Mouse (Mus musculus) erythroblast, adult 5-6 weeks (primary cell): ENCODE results near the gene Csrp1. TPM values are rescaled to one million over a fixed set of nuclear protein-coding genes. Genes with fewer than 3 reads are reported as not detected.

Experiments
- ATAC-seq: replicated peaks from 2 replicates; pipeline ENCODE4 v1.8.0; 2016; ENCODE audit warnings: moderate number of reproducible peaks, mild to moderate bottlenecking, moderate TSS enrichment, inconsistent platforms; ENCODE audit not compliant: poor library complexity, low FRiP score, severe bottlenecking
- total RNA-seq, 2 experiments: library from RNA; stranded (forward) in 1 of 2; stranded (reverse) in 1 of 2; fragments of 150-400 nt in 1 of 2; fragments of 200-764, 138-1000 nt in 1 of 2; gene quantifications; 2 replicates each; pipeline versions ENCODE4 v1.2.3 to v1.2.4; 2015 to 2017; ENCODE audit warnings: low replicate concordance in 2 of 2

The Csrp1 gene
- total RNA-seq (2015; ENCODE audit: low replicate concordance): 23.4 and 27.6 TPM in 2 replicates
- total RNA-seq (2017; ENCODE audit: low replicate concordance): 21.5 and 23.1 TPM in 2 replicates

- ATAC-seq: 0 out of 2 replicates have a peak, but pooled peaks have one; percentile 8
These were observed at the start of gene Csrp1 for GRCm38 (mm10) chr1:135719983-135720382. Csrp1 (plus strand) TSS chr1:135720061.

- ATAC-seq: peak; percentile 60; the same call in 1 of the 2 replicates
These were observed 49.3 kb upstream of the Csrp1 start for GRCm38 (mm10) chr1:135670397-135671130.

GRCm38 (mm10) chr1:135671406-135671805 is 48.5 kb upstream of the Csrp1 start:
- ATAC-seq: no peak

GRCm38 (mm10) chr1:135671956-135672355 is 47.9 kb upstream of the Csrp1 start:
- no peak for ATAC-seq

GRCm38 (mm10) chr1:135672374-135672773 is 47.5 kb upstream of the Csrp1 start:
- no peak for ATAC-seq

GRCm38 (mm10) chr1:135673423-135673822 is 46.4 kb upstream of the Csrp1 start:
- ATAC-seq: no peak

- ATAC-seq: no peak
These were observed 44.3 kb upstream of the Csrp1 start for GRCm38 (mm10) chr1:135675449-135676129.

- no peak for ATAC-seq
These were observed 43.6 kb upstream of the Csrp1 start for GRCm38 (mm10) chr1:135676247-135676646.

GRCm38 (mm10) chr1:135676938-135677682 is 42.8 kb upstream of the Csrp1 start:
- no peak for ATAC-seq

- no peak for ATAC-seq
These were observed 41.7 kb upstream of the Csrp1 start for GRCm38 (mm10) chr1:135678145-135678544.

- no peak for ATAC-seq
These were observed 39.1 kb upstream of the Csrp1 start for GRCm38 (mm10) chr1:135680716-135681115.

GRCm38 (mm10) chr1:135681122-135681521 is 38.7 kb upstream of the Csrp1 start:
- no peak for ATAC-seq

- ATAC-seq: no peak
These were observed 35.0 kb upstream of the Csrp1 start for GRCm38 (mm10) chr1:135684895-135685294.

GRCm38 (mm10) chr1:135685316-135685715 is 34.5 kb upstream of the Csrp1 start:
- no peak for ATAC-seq

GRCm38 (mm10) chr1:135686792-135687510 is 32.9 kb upstream of the Csrp1 start:
- ATAC-seq: no peak

- no peak for ATAC-seq
These were observed 31.9 kb upstream of the Csrp1 start for GRCm38 (mm10) chr1:135687771-135688492.

- no peak for ATAC-seq
These were observed 31.2 kb upstream of the Csrp1 start for GRCm38 (mm10) chr1:135688686-135689085.

GRCm38 (mm10) chr1:135690784-135691416 is 29.0 kb upstream of the Csrp1 start:
- no peak for ATAC-seq

- no peak for ATAC-seq
These were observed 28.4 kb upstream of the Csrp1 start for GRCm38 (mm10) chr1:135691417-135691815.
